Mouse (Mus musculus) MN1 (cell line): ENCODE data around the gene Pgap3.

Source experiments
- DNase-seq: peaks from one replicate; pipeline ENCODE4 v3.0.0-alpha.2; 2016; ENCODE audit warnings: low spot score

The Pgap3 gene

GRCm38 (mm10) chr11:98355732-98356299, 44.5 kb downstream of the Pgap3 start:
- peak; percentile 80 for DNase-seq

GRCm38 (mm10) chr11:98354445-98354844, 45.8 kb downstream of the Pgap3 start:
- DNase-seq = no peak

- DNase-seq = no peak
Measured at GRCm38 (mm10) chr11:98353651-98354211, 46.6 kb downstream of the Pgap3 start.

GRCm38 (mm10) chr11:98352272-98352990, 47.9 kb downstream of the Pgap3 start:
- DNase-seq = no peak

GRCm38 (mm10) chr11:98349308-98349707, 51.0 kb downstream of the Pgap3 start:
- no peak for DNase-seq

- DNase-seq = no peak
Measured at GRCm38 (mm10) chr11:98348083-98348961, 52.0 kb downstream of the Pgap3 start, which contains the start of gene Ppp1r1b. TSS of gene Ppp1r1b (plus strand) at chr11:98348404.

- DNase-seq = no peak
Measured at GRCm38 (mm10) chr11:98347385-98348082, 52.8 kb downstream of the Pgap3 start.

GRCm38 (mm10) chr11:98346168-98346567, 54.1 kb downstream of the Pgap3 start:
- no peak for DNase-seq

GRCm38 (mm10) chr11:98345253-98345652, 55.0 kb downstream of the Pgap3 start:
- DNase-seq = peak; percentile 73

GRCm38 (mm10) chr11:98342000-98342945, 58.0 kb downstream of the Pgap3 start:
- DNase-seq = peak; percentile 90

- DNase-seq = no peak
Measured at GRCm38 (mm10) chr11:98341174-98341573, 59.1 kb downstream of the Pgap3 start.

GRCm38 (mm10) chr11:98340597-98340996, 59.7 kb downstream of the Pgap3 start:
- DNase-seq = no peak

GRCm38 (mm10) chr11:98339679-98340287, 60.5 kb downstream of the Pgap3 start:
- DNase-seq = no peak

- DNase-seq = peak; percentile 30
Measured at GRCm38 (mm10) chr11:98339071-98339501, 61.2 kb downstream of the Pgap3 start.
